Mouse (Mus musculus) thymus, adult 2 months (tissue): ENCODE results near the gene Kpnb1.

Experiments used
- CTCF ChIP-seq: fragments of 200-500 bp; IDR thresholded peaks from 2 replicates; pipeline ENCODE4 v1.5.1; 2012; ENCODE audit warnings: mild to moderate bottlenecking, control low read depth, low read length, moderate library complexity, borderline replicate concordance; ENCODE audit not compliant: control insufficient read depth, poor library complexity, insufficient read depth; ENCODE audit errors: extremely low read depth
- POLR2A ChIP-seq: fragments of 200-500 bp; IDR thresholded peaks from 2 replicates; pipeline ENCODE4 v1.6.1; 2012; ENCODE audit warnings: mild to moderate bottlenecking, low read length, control low read depth, moderate library complexity; ENCODE audit not compliant: control insufficient read depth, poor library complexity, insufficient read depth; ENCODE audit errors: extremely low read depth

DNA sequence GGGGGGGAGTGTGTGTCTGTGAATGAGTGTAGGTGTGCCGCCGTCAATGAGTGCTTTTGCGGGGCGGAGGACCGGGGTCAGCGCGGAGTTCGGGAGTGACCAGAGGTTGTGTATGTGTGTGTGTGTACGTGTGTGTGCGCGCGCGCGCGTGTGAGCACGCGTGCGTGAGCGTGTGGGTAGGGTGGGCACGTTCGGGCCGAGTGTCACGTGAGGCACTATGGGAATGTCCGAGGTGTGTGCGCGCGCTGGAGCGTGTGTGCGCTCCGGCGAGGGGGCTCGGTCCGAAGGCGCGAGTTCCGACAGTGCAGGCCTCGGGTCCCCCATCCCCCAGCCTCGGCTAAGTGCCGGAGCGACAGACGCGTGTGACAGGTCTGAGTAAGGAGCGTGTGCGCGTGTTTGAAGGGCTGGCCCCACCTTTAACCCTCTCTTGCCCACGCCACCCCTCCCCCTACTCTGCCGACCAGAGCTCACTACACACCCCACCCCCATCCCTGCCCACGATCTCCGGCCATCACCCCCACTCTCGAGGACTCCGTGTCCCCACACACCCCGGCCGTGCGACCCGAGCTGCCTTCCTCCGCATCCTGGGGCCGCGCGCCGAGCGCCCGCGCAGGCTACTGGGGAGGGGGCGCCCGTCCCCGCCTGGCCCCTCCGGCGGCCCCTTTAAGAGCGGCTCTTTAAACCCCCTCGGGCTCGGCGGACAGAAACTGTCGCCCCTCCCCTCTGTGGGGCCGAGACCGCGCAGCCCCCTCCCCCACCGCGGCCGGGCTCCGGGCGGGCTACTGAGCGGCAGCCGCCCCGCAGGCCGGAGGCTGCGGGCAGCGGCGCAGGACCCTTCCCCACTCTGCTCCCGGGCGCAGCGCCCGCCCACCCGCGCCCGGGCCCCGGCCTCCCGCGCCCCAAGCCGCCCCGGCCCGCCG is 37.0 kb downstream of the Kpnb1 start:
- TF ChIP-seq CTCF: no peak
- TF ChIP-seq POLR2A: no peak
